Mouse (Mus musculus) liver, embryonic 13.5 days (tissue): ENCODE measurements around the gene Lpin1. TPM values are rescaled to one million over a fixed set of nuclear protein-coding genes. Genes with fewer than 3 reads are reported as not detected.
A peak's percentile ranks its signal among the peaks of the same experiment; 100 is the strongest.

Experiments used
- ATAC-seq: fragments of 200-750 bp; cut with Nextera tagmentation; 2 replicates; pipeline ENCODE4 v1.8.0; 2017; ENCODE audit warnings: low read depth, mild to moderate bottlenecking, moderate number of reproducible peaks, moderate library complexity
- DNase-seq: peaks from one replicate; pipeline ENCODE4 v3.0.0; 2022
- H3K27ac ChIP-seq: fragments of 300-500 bp; sonication (generic); 2 replicates; pipeline ENCODE4 v1.5.1; 2015; ENCODE audit warnings: moderate library complexity, mild to moderate bottlenecking, inconsistent platforms
- H3K27me3 ChIP-seq: fragments of 300-500 bp; sonication (generic); 2 replicates; pipeline ENCODE4 v1.6.1; 2015; ENCODE audit warnings: mild to moderate bottlenecking, inconsistent platforms
- H3K36me3 ChIP-seq: fragments of 300-500 bp; sonication (generic); 2 replicates; pipeline ENCODE4 v1.6.1; 2015; ENCODE audit warnings: mild to moderate bottlenecking, inconsistent platforms
- H3K4me1 ChIP-seq: fragments of 300-500 bp; sonication (generic); replicated peaks from 2 replicates; pipeline ENCODE4 v1.6.1; 2015; ENCODE audit warnings: inconsistent platforms
- H3K4me2 ChIP-seq: fragments of 300-500 bp; sonication (generic); 2 replicates; pipeline ENCODE4 v1.6.1; 2015; ENCODE audit warnings: inconsistent platforms, mild to moderate bottlenecking, moderate library complexity
- H3K4me3 ChIP-seq: fragments of 300-500 bp; sonication (generic); replicated peaks from 2 replicates; pipeline ENCODE4 v1.5.1; 2015; ENCODE audit warnings: mild to moderate bottlenecking, inconsistent platforms
- H3K9ac ChIP-seq: fragments of 300-500 bp; sonication (generic); 2 replicates; pipeline ENCODE4 v1.6.1; 2015; ENCODE audit warnings: mild to moderate bottlenecking, inconsistent platforms
- H3K9me3 ChIP-seq: fragments of 300-500 bp; sonication (generic); replicated peaks from 2 replicates; pipeline ENCODE4 v1.6.1; 2016; ENCODE audit warnings: inconsistent platforms
- WGBS: fragments of 180-500 bp; shearing (Covaris S2); methylation state at CpG from one replicate; pipeline ENCODE4 v1.1.7; 2015; ENCODE audit not compliant: insufficient replicate concordance; 5-methylcytosine and 5-hydroxymethylcytosine counted together
- polyA plus RNA-seq: library from polyadenylated mRNA; unstranded; fragments of >200 nt; fragmentation: Nextera tagmentation; extraction: Ambion mirVana; gene quantifications from 2 replicates; pipeline ENCODE4 v1.2.1, GENCODE M21; 2015

The Lpin1 gene
- polyA plus RNA-seq: 5.3 and 6.8 TPM in 2 replicates

DNA sequence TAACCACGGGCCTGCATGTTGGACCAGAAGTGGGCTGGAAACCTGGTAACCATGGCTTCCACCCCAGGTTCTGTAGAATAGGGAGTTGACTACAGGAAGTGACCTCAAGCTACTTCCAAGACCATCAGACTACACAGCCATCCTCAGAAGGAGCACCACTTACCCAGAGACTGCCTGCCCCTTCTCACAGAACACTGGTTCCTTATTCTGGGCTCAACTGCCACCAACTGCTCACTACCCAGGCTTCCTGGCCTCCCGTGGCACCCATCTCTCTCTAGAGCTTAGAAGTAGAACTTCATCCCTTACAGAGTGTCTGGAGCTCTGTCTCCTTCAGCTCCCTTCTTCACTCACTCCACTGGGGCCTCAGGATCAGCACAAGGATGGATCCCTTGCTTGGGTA, at the start of gene Lpin1:
TSS of gene Lpin1 (minus strand) at position 31 of the 400 bp plus-strand sequence.
- Histone ChIP-seq H3K4me2 (no peak within 1 kb of the TSS), H3K27ac (no peak within 1 kb of the TSS), H3K9ac (no peak within 1 kb of the TSS), H3K9me3 (no peaks in the 10 kb centered on the region), H3K27me3 (no peaks in the 10 kb centered on the region), H3K4me1 (no peaks in the 10 kb centered on the region), H3K36me3 (no peaks in the 10 kb centered on the region), H3K4me3 (no peak within 1 kb of the TSS)
- DNase-seq (no peak), ATAC-seq (no peak)
- 48% methylated on average over 2 of the region's 2 CpGs for WGBS

DNA sequence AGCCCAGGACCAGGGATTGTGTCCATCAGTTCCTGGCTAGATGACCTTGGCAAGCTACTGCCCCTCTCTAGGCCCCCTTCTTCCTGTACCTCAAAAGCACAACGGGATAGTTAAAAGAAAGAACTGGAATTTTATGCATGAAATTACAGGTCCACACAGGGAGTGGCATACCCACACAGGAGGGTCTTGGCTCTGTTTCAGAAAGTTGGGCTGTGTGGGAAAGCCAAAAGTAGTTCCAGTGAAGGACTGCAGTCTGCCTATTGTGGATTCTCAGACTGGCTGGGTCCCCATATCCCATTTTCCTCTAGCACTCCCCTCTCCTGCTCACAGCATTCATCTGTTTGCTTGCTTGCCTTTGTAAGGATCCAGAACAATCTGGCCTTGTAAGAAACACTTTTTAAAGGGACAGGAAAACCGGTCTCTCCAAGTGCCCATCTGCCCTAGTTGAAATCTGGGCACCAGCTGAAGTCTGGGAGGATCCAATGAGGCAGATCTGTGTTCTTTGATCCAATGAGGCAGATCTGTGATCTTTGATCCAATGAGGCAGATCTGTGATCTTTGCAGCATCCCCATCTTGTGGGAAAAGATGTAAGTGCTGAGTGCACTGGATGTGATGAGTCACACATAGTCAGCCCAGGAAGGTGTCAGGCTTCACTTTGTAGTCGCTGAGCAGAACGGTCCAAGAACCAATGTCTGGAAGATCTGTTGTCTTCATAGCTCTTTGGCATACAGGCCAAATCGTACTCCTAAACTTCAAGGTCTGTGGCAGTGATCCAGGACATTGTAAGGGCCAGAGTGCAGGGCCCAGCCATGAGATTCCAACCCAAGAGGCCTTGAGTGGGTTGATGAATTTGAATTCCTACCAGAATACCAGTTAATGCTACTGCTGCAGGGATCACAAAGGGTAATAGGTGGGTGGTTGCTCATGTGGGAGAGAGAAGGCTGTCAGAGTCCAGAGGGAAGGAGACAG, 46.4 kb upstream of the Lpin1 start:
- ATAC-seq (no peak), DNase-seq (no peak)
- Histone ChIP-seq H3K9me3 (no peaks in the 10 kb centered on the region), H3K27ac (no peak overlapping the region), H3K36me3 (no peaks in the 10 kb centered on the region), H3K4me1 (no peaks in the 10 kb centered on the region), H3K9ac (no peak overlapping the region), H3K4me3 (no peak overlapping the region), H3K27me3 (peaks cover 33% of the 10 kb centered on the region), H3K4me2 (no peak overlapping the region)
- WGBS: 50% methylated on average over 5 of the region's 5 CpGs

DNA sequence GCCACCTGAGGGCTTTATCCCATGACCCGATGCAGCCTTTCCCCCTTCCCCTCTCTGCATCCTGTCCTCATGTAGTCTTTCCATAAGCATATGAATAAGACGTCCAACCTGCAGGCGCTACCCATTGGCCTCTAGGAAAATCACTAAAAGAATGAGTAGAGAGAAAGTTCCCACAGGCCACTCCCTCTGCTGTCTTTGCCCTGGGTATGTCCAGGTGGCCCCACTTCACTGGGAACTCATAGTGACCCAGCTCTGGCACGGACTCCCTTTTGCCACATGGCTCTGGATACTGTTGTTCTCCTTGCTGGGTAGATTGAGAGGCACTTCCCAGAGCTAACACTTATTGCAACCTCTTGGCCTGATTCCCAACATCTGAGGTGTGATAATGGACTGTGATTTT, 44.8 kb upstream of the Lpin1 start:
- 61% methylated on average over 4 of the region's 4 CpGs for WGBS
- Histone ChIP-seq H3K27me3 (peaks cover 33% of the 10 kb centered on the region), H3K9ac (no peak overlapping the region), H3K4me1 (no peaks in the 10 kb centered on the region), H3K36me3 (no peaks in the 10 kb centered on the region), H3K4me2 (no peak overlapping the region), H3K9me3 (no peaks in the 10 kb centered on the region), H3K4me3 (no peak overlapping the region), H3K27ac (no peak overlapping the region)
- ATAC-seq (no peak), DNase-seq (no peak)

DNA sequence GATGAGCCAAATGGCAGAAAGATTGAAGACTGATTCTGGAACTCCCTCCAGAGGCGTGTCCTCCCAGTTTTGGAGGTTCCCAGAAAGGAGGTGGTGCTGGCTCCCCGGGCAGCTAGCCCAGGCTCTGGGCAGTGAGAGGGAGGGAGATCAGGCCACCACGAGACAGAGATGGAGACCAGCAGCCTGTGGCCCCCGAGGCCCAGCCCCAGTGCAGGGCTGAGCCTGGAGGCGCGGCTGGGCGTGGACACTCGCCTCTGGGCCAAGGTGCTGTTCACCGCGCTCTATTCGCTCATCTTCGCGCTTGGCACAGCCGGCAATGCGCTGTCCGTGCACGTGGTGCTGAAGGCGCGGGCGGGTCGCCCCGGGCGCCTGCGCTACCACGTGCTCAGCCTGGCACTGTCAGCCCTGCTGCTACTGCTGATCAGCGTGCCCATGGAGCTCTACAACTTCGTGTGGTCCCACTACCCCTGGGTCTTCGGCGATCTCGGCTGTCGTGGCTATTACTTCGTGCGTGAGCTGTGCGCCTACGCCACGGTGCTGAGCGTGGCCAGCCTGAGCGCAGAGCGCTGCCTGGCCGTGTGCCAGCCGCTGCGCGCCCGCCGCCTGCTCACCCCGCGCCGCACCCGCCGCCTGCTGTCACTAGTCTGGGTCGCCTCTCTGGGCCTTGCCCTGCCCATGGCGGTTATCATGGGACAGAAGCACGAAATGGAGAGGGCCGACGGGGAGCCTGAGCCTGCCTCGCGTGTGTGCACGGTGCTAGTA, 42.7 kb upstream of the Lpin1 start, which contains the start of gene Ntsr2:
TSS of gene Ntsr2 (plus strand) at position 51 of the 762 bp plus-strand sequence.
- Histone ChIP-seq H3K4me3 (no peak within 1 kb of the TSS), H3K27me3 (peaks cover 33% of the 10 kb centered on the region), H3K36me3 (no peaks in the 10 kb centered on the region), H3K9me3 (no peaks in the 10 kb centered on the region), H3K4me1 (no peaks in the 10 kb centered on the region), H3K4me2 (0 out of 2 replicates have a peak within 1 kb of the TSS, but pooled peaks have one; percentile 12), H3K27ac (no peak within 1 kb of the TSS), H3K9ac (no peak within 1 kb of the TSS)
- DNase-seq: peak; percentile 20
- 0 out of 2 replicates have a peak, but pooled peaks have one; percentile 29 for ATAC-seq
- whole genome bisulfite sequencing: 9% methylated on average over 58 of the region's 58 CpGs

DNA sequence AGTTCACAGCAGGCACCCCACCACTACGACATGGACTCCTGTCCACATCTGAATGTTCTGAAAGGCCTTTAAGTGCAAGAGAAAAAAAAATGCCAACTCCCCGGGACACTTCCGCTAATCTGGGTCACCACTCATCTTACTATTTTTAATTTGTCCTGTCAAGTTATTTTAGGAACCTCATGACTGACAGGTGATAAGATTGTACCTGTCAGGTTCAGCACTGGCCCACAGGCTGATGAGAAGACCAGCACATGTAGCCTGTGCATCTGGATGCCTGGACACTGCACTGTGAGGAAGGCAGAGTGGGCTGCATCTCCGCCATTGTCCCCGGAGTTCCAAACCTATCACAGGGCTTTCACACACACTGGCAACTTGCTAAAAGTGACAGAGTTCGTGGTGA, 39.1 kb upstream of the Lpin1 start:
- no peak for ATAC-seq
- Histone ChIP-seq H3K36me3 (no peaks in the 10 kb centered on the region), H3K9ac (no peak overlapping the region), H3K4me2 (no peak overlapping the region), H3K4me1 (no peaks in the 10 kb centered on the region), H3K9me3 (no peaks in the 10 kb centered on the region), H3K27ac (no peak overlapping the region), H3K27me3 (peaks cover 25% of the 10 kb centered on the region), H3K4me3 (no peak overlapping the region)
- no peak for DNase-seq
- 62% methylated on average over 6 of the region's 6 CpGs for WGBS

DNA sequence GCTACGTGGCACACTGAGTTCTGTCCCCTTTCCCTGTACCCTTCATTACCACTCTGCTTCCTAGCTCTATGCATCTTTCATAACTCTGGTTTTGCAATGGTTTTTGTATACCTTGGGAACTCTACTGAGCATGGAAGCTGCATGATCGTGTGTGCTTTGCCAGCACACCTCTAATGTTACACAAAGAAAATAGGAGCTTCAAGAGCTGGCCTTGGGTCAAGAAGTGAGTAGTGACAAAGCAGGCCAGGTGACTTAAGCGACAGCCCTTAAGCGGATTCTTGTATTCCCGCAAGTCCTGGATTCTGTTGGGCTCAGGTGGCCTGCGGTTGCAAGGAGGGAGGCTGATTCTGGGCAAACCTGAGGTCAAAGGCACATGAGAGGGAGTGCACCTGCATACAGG, 37.5 kb upstream of the Lpin1 start:
- Histone ChIP-seq H3K4me2 (no peak overlapping the region), H3K9ac (no peak overlapping the region), H3K9me3 (no peaks in the 10 kb centered on the region), H3K27ac (no peak overlapping the region), H3K4me1 (no peaks in the 10 kb centered on the region), H3K36me3 (no peaks in the 10 kb centered on the region), H3K27me3 (peaks cover 10% of the 10 kb centered on the region), H3K4me3 (no peak overlapping the region)
- ATAC-seq: no peak
- 68% methylated on average over 6 of the region's 6 CpGs for WGBS
- no peak for DNase-seq

DNA sequence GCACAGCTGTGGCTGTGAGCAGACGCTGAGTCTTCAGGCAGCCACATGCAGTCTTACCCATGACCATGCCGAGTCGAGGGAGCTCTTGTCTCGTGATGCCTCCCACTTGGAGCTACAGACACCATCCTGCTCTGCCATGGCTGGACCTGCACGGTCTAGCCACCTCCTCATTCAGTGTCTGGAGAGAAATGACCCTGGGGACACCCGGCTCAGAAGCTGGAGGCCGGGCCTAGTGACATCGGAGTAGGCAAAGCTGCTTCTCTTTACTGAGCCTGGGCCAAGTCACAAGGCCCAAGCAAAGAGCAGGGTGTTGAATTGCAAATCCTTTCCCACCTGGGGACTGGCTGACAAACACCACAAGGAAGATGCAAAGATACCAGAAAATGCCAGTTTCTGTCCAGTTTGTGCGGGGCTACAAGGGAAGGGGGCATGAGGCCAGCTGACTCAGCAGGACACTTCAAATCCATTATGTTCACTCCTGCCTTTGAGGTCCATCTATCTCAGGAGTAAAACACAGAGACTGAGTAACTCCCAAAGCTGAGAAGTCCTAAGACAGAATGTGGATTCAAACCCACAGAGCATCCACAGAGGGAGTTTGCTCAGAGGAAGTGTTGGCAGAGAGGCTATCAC, 36.1 kb upstream of the Lpin1 start:
- 46% methylated on average over 9 of the region's 9 CpGs for WGBS
- H3K9me3 ChIP-seq: no peaks in the 10 kb centered on the region
- ATAC-seq (no peak), DNase-seq (no peak)
- H3K4me1 ChIP-seq: no peaks in the 10 kb centered on the region
- no peak overlapping the region for H3K4me3 ChIP-seq
- no peak overlapping the region for H3K9ac ChIP-seq
- no peak overlapping the region for H3K4me2 ChIP-seq
- H3K36me3 ChIP-seq: no peaks in the 10 kb centered on the region
- no peak overlapping the region for H3K27ac ChIP-seq
- no peaks in the 10 kb centered on the region for H3K27me3 ChIP-seq

DNA sequence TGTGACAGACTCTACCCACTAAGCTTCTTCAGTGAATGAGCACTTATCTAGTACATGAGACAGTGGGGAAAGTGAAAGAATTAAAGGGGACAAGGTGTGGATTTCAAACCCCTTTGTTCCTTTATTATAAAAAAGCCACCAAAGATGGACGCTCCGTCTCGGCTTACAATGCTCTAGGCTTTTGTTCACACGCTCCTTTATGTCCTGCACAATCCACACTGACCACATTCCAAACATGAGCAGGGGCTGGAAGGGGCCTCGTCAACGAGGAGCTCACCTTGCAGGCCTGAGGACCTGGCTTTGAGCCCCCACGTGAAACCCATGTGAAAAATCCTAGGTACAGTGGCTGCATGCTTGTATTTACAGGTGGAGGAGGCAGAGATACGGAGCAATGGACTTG, 33.9 kb upstream of the Lpin1 start:
- H3K9me3 ChIP-seq: no peaks in the 10 kb centered on the region
- no peak overlapping the region for H3K27ac ChIP-seq
- no peak overlapping the region for H3K9ac ChIP-seq
- H3K27me3 ChIP-seq: no peaks in the 10 kb centered on the region
- H3K36me3 ChIP-seq: no peaks in the 10 kb centered on the region
- WGBS: 52% methylated on average over 8 of the region's 8 CpGs
- no peaks in the 10 kb centered on the region for H3K4me1 ChIP-seq
- H3K4me2 ChIP-seq: no peak overlapping the region
- H3K4me3 ChIP-seq: no peak overlapping the region
- no peak for ATAC-seq
- no peak for DNase-seq

DNA sequence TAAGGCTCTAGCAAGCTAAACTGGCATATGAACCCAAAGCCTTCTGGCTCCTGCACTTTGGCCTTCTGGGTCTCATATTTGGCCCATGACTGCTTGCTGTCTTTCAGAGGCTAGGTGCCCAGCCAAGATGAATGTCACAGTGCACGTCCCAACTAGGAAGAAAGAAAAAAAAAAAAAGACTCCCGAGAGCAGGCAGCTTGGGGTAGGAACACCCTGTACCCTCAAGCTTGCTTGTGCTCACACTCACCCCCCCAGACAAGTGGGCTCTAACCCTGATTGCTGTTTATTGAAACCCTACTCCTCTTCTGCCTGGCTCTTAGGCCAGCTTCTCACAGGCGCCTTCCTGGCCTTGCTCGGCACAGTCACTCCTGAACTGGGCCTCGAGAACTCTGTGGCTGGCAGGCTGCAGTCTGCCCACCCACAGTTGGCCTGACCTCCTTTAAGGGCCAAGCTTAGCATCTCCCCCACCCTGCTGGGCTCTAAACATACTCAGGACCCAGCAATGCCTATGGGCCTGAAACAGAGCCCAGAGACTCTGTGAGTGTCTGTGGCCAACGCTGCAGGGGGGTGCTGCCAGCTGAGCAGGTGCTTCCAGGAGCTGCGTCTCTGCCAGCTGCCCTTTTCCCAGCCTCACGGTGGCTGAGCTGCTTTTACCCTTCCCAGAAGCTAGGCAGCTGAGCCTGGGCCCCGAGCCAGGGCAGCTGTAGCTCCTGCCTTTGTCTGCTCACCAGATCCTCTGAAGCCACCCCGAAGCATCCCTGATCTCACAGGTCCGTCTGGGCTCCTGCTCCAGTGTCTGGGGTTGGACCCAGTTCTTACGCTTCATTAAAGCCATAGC, 33.0 kb upstream of the Lpin1 start:
- no peak overlapping the region for H3K4me3 ChIP-seq
- no peaks in the 10 kb centered on the region for H3K9me3 ChIP-seq
- DNase-seq (no peak), ATAC-seq (no peak)
- no peak overlapping the region for H3K4me2 ChIP-seq
- no peaks in the 10 kb centered on the region for H3K27me3 ChIP-seq
- H3K9ac ChIP-seq: no peak overlapping the region
- no peak overlapping the region for H3K27ac ChIP-seq
- H3K4me1 ChIP-seq: no peaks in the 10 kb centered on the region
- no peaks in the 10 kb centered on the region for H3K36me3 ChIP-seq
- 57% methylated on average over 12 of the region's 12 CpGs for WGBS

DNA sequence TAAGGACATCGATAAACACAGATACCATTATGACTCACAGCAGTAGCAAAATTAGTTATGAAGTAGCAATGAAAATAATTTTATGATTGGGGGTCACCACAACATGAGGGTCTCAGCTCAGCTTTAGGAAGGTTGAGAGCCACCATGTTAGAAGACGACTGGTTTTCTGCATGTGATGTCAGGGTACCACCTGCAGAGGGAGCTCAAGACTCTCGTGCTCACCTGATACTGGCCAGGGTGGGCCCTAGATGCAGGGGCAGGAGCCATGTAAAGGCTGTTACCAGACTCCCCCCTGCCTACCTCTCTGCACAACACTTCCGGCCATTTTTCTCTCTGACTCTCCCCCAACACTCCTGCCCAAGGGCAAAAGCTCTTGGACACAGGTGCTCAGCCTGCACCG, 31.2 kb upstream of the Lpin1 start:
- no peak for ATAC-seq
- no peaks in the 10 kb centered on the region for H3K4me1 ChIP-seq
- no peak overlapping the region for H3K27ac ChIP-seq
- WGBS: 49% methylated on average over 5 of the region's 5 CpGs
- H3K9me3 ChIP-seq: no peaks in the 10 kb centered on the region
- H3K27me3 ChIP-seq: no peaks in the 10 kb centered on the region
- no peaks in the 10 kb centered on the region for H3K36me3 ChIP-seq
- H3K9ac ChIP-seq: no peak overlapping the region
- no peak for DNase-seq
- no peak overlapping the region for H3K4me3 ChIP-seq
- no peak overlapping the region for H3K4me2 ChIP-seq
